Mouse (Mus musculus): Measurements from ENCODE around the gene Tifab.

Tifab gene

DNA sequence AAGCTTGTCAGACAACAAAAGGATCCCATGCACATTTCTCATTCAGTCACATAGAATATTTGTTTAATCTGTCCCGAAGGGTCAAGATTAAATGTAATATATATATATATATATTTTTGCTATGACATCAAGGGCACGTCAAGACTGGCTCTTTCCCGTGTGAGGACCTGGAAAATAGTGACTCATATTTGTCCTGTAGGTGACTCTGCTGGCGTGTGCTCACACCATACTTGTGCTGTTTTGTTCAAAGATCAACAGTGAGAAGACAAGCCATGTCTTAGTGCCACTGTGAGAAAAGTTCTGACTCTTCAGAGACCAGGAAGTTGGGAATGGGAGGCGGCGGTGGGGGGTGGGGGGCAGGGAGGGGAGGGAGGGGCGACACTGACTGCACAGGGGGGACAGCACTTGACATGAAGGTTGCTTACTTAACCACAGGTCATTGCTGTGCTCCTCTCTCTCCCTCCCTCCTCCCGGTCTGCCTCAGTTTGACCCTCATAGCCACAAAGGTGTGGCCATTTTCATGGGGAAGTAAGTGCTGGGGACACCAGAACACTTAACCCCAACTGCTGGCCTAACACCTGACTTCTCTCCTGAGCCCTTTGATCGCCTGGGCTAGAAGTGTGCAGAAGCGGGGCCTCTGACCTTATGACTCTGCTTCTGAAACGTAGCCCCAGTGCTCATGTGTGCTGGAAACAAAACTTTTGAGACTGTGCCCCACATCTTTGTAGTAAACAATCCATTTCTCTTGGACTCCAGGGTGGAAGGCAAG, 36.1 kb downstream of the Tifab start:
- no peak for DNase-seq (ENCODE audit: low read depth, low spot score)

GRCm38 (mm10) chr13:56139167-56139751, 39.4 kb downstream of the Tifab start:
- no peak for DNase-seq (ENCODE audit: low read depth, low spot score)

DNA sequence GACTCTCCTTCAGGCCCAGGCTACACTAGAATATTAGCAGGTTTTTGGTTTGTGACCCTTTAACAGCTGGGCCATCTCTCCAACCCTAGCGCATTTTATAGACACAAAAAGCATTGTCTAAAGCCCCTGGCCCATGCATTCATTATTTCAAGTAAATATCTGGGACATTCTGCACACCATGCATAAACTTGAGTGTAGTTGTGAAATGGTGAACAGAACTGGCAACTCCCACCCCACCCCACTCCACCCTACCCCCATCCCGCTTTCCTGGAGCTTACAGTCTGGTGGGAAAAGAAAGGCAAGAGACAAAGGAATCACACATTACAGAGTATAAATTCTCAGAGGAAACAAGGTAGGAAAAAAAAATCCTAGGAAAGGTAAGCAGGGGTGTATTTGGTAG, 42.5 kb downstream of the Tifab start, which contains the start of gene H2afy:
Gene H2afy, minus strand, starts transcription at position 162 of the 400 bp plus-strand sequence.
- DNase-seq (ENCODE audit: low read depth, low spot score) = no peak

- peak; percentile 90 for DNase-seq (ENCODE audit: low read depth, low spot score)
Observed at GRCm38 (mm10) chr13:56135231-56136052, 43.2 kb downstream of the Tifab start.

DNA sequence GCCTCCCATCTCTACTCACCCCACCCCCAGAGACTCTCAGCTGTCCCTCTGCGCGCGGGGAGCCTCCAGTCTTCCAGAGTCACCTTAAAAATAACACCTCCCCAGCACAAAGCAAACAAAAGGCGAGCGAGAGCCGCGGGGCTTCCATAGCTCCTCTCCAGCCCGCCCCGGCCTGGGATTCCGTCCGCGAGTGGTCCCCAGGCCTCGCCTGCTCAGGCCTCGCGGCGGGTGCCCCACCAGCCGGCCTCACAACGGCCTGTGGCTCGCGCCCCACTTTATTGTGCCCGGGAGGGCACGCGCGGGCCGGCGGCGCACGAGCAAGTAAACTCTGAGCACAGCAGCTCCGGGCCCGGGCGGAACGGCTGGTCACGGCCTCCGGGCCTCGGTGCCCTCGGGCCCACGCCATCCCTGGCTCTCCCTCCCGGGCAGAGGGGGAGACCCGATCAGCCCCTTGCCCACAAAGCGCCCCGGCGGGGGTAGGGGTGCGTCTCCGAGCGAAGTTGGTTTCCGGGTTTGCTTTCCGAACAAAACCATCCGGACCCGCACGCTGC, 44.0 kb downstream of the Tifab start:
- peak; percentile 54 for DNase-seq (ENCODE audit: low read depth, low spot score)

DNA sequence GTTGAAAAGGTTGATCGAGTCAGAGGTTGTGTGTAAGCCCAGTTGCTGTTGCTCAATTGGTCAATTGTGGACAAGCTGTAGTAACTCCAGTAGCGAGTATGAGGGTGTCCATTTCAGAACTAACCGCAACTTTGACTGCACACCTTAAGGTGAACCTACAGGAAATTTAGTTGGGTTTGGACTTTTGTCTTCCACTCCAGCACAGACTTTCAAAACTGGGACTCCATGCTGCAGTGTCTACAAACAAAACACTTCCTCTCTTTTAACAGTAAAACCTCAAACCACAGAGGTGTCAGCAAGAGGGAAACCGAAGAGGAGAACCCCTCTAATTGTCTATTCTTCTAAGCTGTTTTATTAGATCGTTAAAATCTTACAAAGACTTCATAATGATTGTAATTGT, 44.7 kb downstream of the Tifab start:
- no peak for DNase-seq (ENCODE audit: low read depth, low spot score)

- no peak for DNase-seq (ENCODE audit: low read depth, low spot score)
Observed at GRCm38 (mm10) chr13:56132941-56133340, 45.7 kb downstream of the Tifab start.

DNA sequence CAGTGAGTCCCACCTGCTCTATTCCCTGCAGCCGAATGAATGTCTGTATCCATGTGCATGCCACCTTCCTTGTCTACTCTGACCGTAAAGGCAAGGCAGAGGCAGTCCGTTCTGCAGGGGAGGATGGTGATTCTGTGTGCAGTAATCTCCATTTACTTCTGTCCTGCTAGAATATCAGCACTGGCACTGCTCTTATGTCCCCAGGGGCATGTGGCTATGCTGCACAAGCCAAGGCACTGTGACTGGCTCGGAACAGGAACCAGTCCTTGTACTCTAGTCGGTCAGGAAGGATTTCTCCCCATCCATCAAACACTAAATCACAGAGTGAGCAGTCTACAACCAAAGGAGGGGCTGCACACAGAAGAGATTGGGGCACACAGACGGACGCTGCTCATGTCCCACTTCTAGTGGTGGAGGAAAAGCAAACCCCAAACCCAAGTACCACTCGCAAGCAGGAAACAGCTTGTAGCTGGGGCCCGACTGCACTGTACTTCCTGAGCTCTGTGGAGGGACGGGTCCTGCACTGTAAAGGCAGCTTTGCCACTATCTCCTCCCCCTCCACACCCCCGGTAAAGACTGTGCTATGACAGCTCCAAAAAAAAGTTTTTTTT, 46.3 kb downstream of the Tifab start:
- no peak for DNase-seq (ENCODE audit: low read depth, low spot score)

GRCm38 (mm10) chr13:56130544-56130943, 48.1 kb downstream of the Tifab start:
- DNase-seq (ENCODE audit: low read depth, low spot score) = no peak

- DNase-seq (ENCODE audit: low read depth, low spot score) = no peak
Observed at GRCm38 (mm10) chr13:56129578-56129977, 49.1 kb downstream of the Tifab start.

- DNase-seq (ENCODE audit: low read depth, low spot score) = no peak
Observed at GRCm38 (mm10) chr13:56129014-56129413, 49.7 kb downstream of the Tifab start.

DNA sequence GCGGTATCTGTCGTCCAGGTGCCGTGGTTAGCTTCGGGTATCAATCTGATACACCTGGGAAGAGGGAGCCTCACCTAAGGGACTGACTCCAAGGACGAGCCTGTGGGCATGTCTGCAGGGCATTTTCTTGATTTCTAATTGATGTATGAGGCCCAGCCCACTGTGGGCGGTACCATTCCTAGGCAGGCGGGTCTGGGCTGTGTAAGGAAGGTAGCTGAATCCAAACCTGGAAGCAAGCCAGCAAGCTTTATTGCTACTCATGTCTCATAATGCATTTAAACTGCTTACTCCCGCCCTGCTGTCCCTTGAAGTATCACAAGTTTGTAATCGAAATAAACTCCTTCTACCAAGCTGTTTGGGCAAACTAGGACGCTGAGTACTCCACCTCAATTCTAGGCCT, 53.1 kb downstream of the Tifab start:
- no peak for DNase-seq (ENCODE audit: low read depth, low spot score)

All from ZHBTc4 (cell line).